Mouse (Mus musculus) spleen, postnatal 10 days (tissue): ENCODE measurements around the gene Insl5.

Experiments
- DNase-seq, 2 experiments: peaks; one replicate each; pipeline ENCODE4 v3.0.0; 2021 to 2022; ENCODE audit warnings: low spot score in 2 of 2

Insl5 gene

GRCm38 (mm10) chr4:103026621-103027020 lies at the start of gene Insl5:
Insl5 (minus strand) TSS chr4:103026842.
- DNase-seq: no peak

GRCm38 (mm10) chr4:103070631-103071030 lies 44.0 kb upstream of the Insl5 start:
- no peak for DNase-seq

GRCm38 (mm10) chr4:103067906-103068655 lies 41.4 kb upstream of the Insl5 start:
- no peak for DNase-seq

- no peak for DNase-seq
Observed at GRCm38 (mm10) chr4:103064976-103065375, 38.3 kb upstream of the Insl5 start.

- DNase-seq: no peak
Observed at GRCm38 (mm10) chr4:103064421-103064820, 37.8 kb upstream of the Insl5 start.

GRCm38 (mm10) chr4:103056909-103057308 lies 30.3 kb upstream of the Insl5 start:
- DNase-seq: no peak

GRCm38 (mm10) chr4:103048046-103048445 lies 21.4 kb upstream of the Insl5 start:
- no peak for DNase-seq

- no peak for DNase-seq
Observed at GRCm38 (mm10) chr4:103042997-103043396, 16.4 kb upstream of the Insl5 start.

GRCm38 (mm10) chr4:103039838-103040191 lies 13.2 kb upstream of the Insl5 start:
- DNase-seq: no peak

- no peak for DNase-seq
Observed at GRCm38 (mm10) chr4:103039103-103039837, 12.6 kb upstream of the Insl5 start.

- no peak for DNase-seq
Observed at GRCm38 (mm10) chr4:103028177-103029088, 1.8 kb upstream of the Insl5 start.

GRCm38 (mm10) chr4:103027745-103028144 lies 1.1 kb upstream of the Insl5 start:
- no peak for DNase-seq

GRCm38 (mm10) chr4:103013490-103013889 lies 13.2 kb downstream of the Insl5 start:
- DNase-seq: no peak

GRCm38 (mm10) chr4:103011823-103012222 lies 14.8 kb downstream of the Insl5 start:
- DNase-seq: no peak

- no peak for DNase-seq
Observed at GRCm38 (mm10) chr4:103010734-103011133, 15.9 kb downstream of the Insl5 start.

GRCm38 (mm10) chr4:103006943-103007418 lies 19.7 kb downstream of the Insl5 start:
- no peak for DNase-seq

- no peak for DNase-seq
Observed at GRCm38 (mm10) chr4:103006266-103006665, 20.4 kb downstream of the Insl5 start.

- DNase-seq: no peak
Observed at GRCm38 (mm10) chr4:103005190-103005945, 21.3 kb downstream of the Insl5 start.

- no peak for DNase-seq
Observed at GRCm38 (mm10) chr4:103004681-103005080, 22.0 kb downstream of the Insl5 start.

- no peak for DNase-seq
Observed at GRCm38 (mm10) chr4:102991685-102992084, 35.0 kb downstream of the Insl5 start.
